Mouse (Mus musculus) heart, postnatal 0 days (tissue): ENCODE results near the gene Hs3st6. TPM values are rescaled to one million over a fixed set of nuclear protein-coding genes. Genes with fewer than 3 reads are reported as not detected.

Experiments
- ATAC-seq: fragments of 200-750 bp; cut with Nextera tagmentation; 2 replicates; pipeline ENCODE4 v1.8.0; 2017; ENCODE audit warnings: low read depth, moderate number of reproducible peaks, moderate library complexity; ENCODE audit not compliant: insufficient read depth
- DNase-seq: peaks from one replicate; pipeline ENCODE4 v3.0.0-alpha.2; 2016; ENCODE audit warnings: low spot score
- H3K27ac ChIP-seq: fragments of 300-500 bp; sonication (generic); 2 replicates; pipeline ENCODE4 v1.5.1; 2014; ENCODE audit warnings: low read depth, mild to moderate bottlenecking
- H3K27me3 ChIP-seq: fragments of 300-500 bp; sonication (generic); 2 replicates; pipeline ENCODE4 v1.6.1; 2014; ENCODE audit warnings: low read length, mixed read lengths; ENCODE audit not compliant: control insufficient read depth, insufficient read depth
- H3K36me3 ChIP-seq: fragments of 300-500 bp; sonication (generic); replicated peaks from 2 replicates; pipeline ENCODE4 v1.6.1; 2014; ENCODE audit warnings: low read length, mixed read lengths; ENCODE audit not compliant: control insufficient read depth, insufficient read depth
- H3K4me1 ChIP-seq: fragments of 300-500 bp; sonication (generic); 2 replicates; pipeline ENCODE4 v1.6.1; 2014; ENCODE audit warnings: antibody characterized with exemption; ENCODE audit not compliant: control insufficient read depth, insufficient read depth
- H3K4me2 ChIP-seq: fragments of 300-500 bp; sonication (generic); 2 replicates; pipeline ENCODE4 v1.6.1; 2014; ENCODE audit warnings: low read depth, mild to moderate bottlenecking, low read length, moderate library complexity
- H3K4me3 ChIP-seq: fragments of 300-500 bp; sonication (generic); 2 replicates; pipeline ENCODE4 v1.5.1; 2014; ENCODE audit warnings: low read depth, low read length
- H3K9ac ChIP-seq: fragments of 300-500 bp; sonication (generic); replicated peaks from 2 replicates; pipeline ENCODE4 v1.6.1; 2014; ENCODE audit warnings: low read depth, low read length, mixed read lengths
- H3K9me3 ChIP-seq: fragments of 300-500 bp; sonication (generic); replicated peaks from 2 replicates; pipeline ENCODE4 v1.6.1; 2016; ENCODE audit warnings: low read length; ENCODE audit not compliant: control insufficient read depth
- CTCF ChIP-seq: IDR thresholded peaks from 2 replicates; pipeline ENCODE4 v1.5.1; 2016; ENCODE audit warnings: antibody characterized with exemption, control low read depth, low read depth
- EP300 ChIP-seq: IDR thresholded peaks from 2 replicates; pipeline ENCODE4 v1.6.1; 2016; ENCODE audit warnings: antibody characterized with exemption, low read depth
- WGBS: fragments of 180-500 bp; shearing (Covaris S2); extraction: QIAGEN DNeasy Blood & Tissue Kit; methylation state at CpG from one replicate; pipeline ENCODE4 v1.1.7; 2014; 5-methylcytosine and 5-hydroxymethylcytosine counted together
- polyA plus RNA-seq: library from polyadenylated mRNA; unstranded; fragments of >200 nt; fragmentation: Nextera tagmentation; extraction: Ambion mirVana; gene quantifications from 2 replicates; pipeline ENCODE4 v1.2.1, GENCODE M21; 2015
- total RNA-seq: library from RNA; depleted of rRNA; stranded (reverse); fragments of >200 nt; gene quantifications from 2 replicates; pipeline ENCODE4 v1.2.3, GENCODE M21; 2014; ENCODE audit warnings: low replicate concordance

The Hs3st6 gene
- total and polyA plus RNA-seq, 2 experiments from 2014 or later: 0.14 to 0.23 TPM

DNA sequence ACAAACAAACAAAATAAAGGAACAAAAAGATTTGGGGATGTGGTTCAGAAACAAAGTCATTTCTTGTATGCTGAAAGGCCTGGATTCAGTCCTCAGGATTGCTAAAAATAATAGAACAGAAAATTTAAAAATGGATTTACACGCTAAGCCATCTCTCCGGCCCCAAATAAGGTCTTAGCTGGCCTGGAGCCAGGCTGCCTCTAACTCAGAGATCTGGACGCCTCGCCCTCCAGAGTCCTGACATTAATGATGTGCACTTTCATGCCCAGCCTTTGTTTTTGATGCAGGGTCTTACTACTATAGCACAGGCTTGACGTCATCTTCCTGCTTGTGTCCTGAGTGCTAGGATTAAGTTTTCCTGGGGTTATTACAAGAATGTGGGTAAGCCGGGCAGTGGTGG lies 23.7 kb upstream of the Hs3st6 start:
- Histone ChIP-seq H3K4me3 (no peak overlapping the region), H3K4me2 (no peak overlapping the region), H3K9ac (no peak overlapping the region), H3K36me3 (no peaks in the 10 kb centered on the region), H3K27me3 (no peaks in the 10 kb centered on the region), H3K4me1 (peaks cover 26% of the 10 kb centered on the region), H3K9me3 (no peaks in the 10 kb centered on the region), H3K27ac (no peak overlapping the region)
- ATAC-seq (no peak), DNase-seq (peak; percentile 52)
- 35% methylated on average over 6 of the region's 6 CpGs for WGBS
- no peak for TF ChIP-seq EP300
- no peak for TF ChIP-seq CTCF

GRCm38 (mm10) chr17:24730787-24731186 lies 22.0 kb upstream of the Hs3st6 start:
- Histone ChIP-seq H3K4me2 (no peak overlapping the region), H3K4me3 (no peak overlapping the region), H3K27ac (no peak overlapping the region), H3K9ac (no peak overlapping the region), H3K4me1 (peaks cover 29% of the 10 kb centered on the region), H3K9me3 (no peaks in the 10 kb centered on the region), H3K36me3 (no peaks in the 10 kb centered on the region), H3K27me3 (no peaks in the 10 kb centered on the region)
- WGBS: 86% methylated on average over 14 of the region's 14 CpGs
- no peak for TF ChIP-seq CTCF
- no peak for TF ChIP-seq EP300
- DNase-seq: no peak
- no peak for ATAC-seq

- Histone ChIP-seq H3K9ac (peak overlapping the region; percentile 43; the same call in 1 of the 2 replicates), H3K4me1 (peaks cover 39% of the 10 kb centered on the region)
Observed at GRCm38 (mm10) chr17:24732233-24732935, 20.4 kb upstream of the Hs3st6 start.

DNA sequence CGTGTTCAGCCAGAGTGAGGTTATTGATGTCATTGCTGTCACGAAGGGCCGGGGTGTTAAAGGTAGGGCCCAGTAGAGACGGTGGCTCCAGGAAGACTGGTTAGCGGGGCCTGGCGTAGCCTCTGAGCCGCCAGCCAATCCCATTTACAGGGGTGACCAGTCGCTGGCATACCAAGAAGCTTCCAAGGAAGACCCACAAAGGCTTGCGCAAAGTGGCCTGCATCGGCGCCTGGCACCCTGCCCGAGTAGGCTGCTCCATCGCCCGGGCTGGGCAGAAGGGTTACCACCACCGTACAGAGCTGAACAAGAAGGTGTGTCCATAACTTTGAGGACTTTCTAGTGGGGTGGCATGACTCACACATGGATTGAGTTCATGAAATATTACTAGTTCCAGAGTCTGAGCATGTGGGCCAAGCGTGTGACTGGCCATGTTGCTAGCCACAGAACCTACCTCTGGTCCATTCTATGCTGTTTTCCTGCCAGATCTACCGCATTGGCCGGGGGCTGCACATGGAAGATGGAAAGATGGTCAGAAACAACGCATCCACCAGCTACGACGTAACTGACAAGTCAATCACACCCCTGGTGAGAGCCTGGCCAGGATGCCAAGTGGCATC lies 19.2 kb upstream of the Hs3st6 start:
- peak overlapping the region; percentile 97 for H3K27ac ChIP-seq
- no peak overlapping the region for H3K9ac ChIP-seq
- no peak overlapping the region for H3K4me2 ChIP-seq
- TF ChIP-seq CTCF (no peak), EP300 (no peak)
- H3K4me3 ChIP-seq: no peak overlapping the region
- 91% methylated on average over 21 of the region's 21 CpGs for WGBS
- no peaks in the 10 kb centered on the region for H3K36me3 ChIP-seq
- H3K9me3 ChIP-seq: no peaks in the 10 kb centered on the region
- no peaks in the 10 kb centered on the region for H3K27me3 ChIP-seq
- ATAC-seq (no peak), DNase-seq (no peak)
- H3K4me1 ChIP-seq: peaks cover 38% of the 10 kb centered on the region

More at GRCm38 (mm10) chr17:24732233-24732935, 20.4 kb upstream of the Hs3st6 start:
- H3K9me3 ChIP-seq: no peaks in the 10 kb centered on the region
- peak overlapping the region; percentile 13; the same call in 1 of the 2 replicates for H3K4me2 ChIP-seq
- 46% methylated on average over 12 of the region's 12 CpGs for WGBS
- ATAC-seq: peak; percentile 47
- H3K36me3 ChIP-seq: no peaks in the 10 kb centered on the region
- H3K27me3 ChIP-seq: no peaks in the 10 kb centered on the region
- TF ChIP-seq CTCF: no peak
- TF ChIP-seq EP300: no peak
- peak; percentile 75 for DNase-seq
- no peak overlapping the region for H3K4me3 ChIP-seq
- H3K27ac ChIP-seq: peak overlapping the region; percentile 97

GRCm38 (mm10) chr17:24734513-24734912 lies 18.3 kb upstream of the Hs3st6 start:
- Histone ChIP-seq H3K4me2 (no peak overlapping the region), H3K27me3 (no peaks in the 10 kb centered on the region), H3K9ac (no peak overlapping the region), H3K9me3 (no peaks in the 10 kb centered on the region), H3K36me3 (peaks cover 2% of the 10 kb centered on the region; the same call in 1 of the 2 replicates), H3K4me3 (no peak overlapping the region), H3K27ac (no peak overlapping the region), H3K4me1 (peaks cover 38% of the 10 kb centered on the region)
- ATAC-seq (no peak), DNase-seq (no peak)
- 74% methylated on average over 1 of the region's 1 CpGs for WGBS
- TF ChIP-seq CTCF (no peak), EP300 (no peak)
